17 mouse cellular contexts compared by ENCODE assay signal in the genomic region with DNA sequence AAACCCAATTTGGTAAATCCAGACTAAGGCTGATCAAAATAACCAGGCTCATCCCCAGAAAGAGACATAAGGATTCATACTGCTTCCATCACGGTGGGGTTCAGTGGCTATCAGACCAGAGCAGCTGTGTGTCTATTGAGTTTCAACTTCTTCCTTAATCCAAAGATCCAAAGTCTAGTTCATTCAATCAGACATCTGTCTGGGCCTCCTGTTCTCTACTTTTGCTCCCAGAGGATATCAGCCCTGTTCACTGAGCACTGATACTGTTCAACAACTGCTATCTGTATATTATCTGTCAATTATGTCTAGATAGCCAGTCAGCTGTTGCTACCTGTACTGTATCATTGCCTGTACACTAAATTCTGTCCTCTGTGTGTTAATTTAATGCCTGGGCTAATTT.
A peak's percentile ranks its signal among the peaks of the same experiment; 100 is the strongest.
DNase-seq lines count a peak whose midpoint lies in the region; ATAC-seq and TF ChIP-seq lines count a peak whose summit lies in the region.
"Had no signal": no experiment of that assay in that cellular context is flagged by ENCODE, and none has a peak within 500 bp of the region (broad histone marks: within the 10 kb centered on the region; RNA-seq: fewer than 3 reads in every experiment).

No protein-coding gene starts in this region.

- WGBS in forebrain, embryonic 10.5 days = 78% methylated on average over 1 of the region's 1 CpGs
- WGBS in forebrain, postnatal 0 days = 79% methylated on average over 1 of the region's 1 CpGs
- 82% methylated on average over 1 of the region's 1 CpGs for WGBS in intestine, embryonic 16.5 days
- 92% methylated on average over 1 of the region's 1 CpGs for WGBS in intestine, embryonic 15.5 days

- H3K4me3 ChIP-seq in forebrain, embryonic 10.5 days = no peak overlapping the region
- H3K4me3 ChIP-seq in forebrain, postnatal 0 days (ENCODE audit: low read depth, low read length) = no peak overlapping the region
- no peak overlapping the region for H3K4me3 ChIP-seq in intestine, embryonic 16.5 days (ENCODE audit: low read length)
- no peak overlapping the region for H3K4me3 ChIP-seq in intestine, embryonic 15.5 days (replicated peaks)
- H3K4me3 ChIP-seq: forebrain, embryonic 12.5 days had no signal

- no peak for DNase-seq in forebrain, embryonic 10.5 days (ENCODE audit: extremely low spot score, low spot score)
- DNase-seq in forebrain, postnatal 0 days = no peak
- DNase-seq in T-cell, adult 2 months (ENCODE audit: low spot score) = no peak
- DNase-seq: adrenal gland, adult 8-10 months; adrenal gland, postnatal 14 days; adrenal gland, postnatal 36 days; cerebellum, adult 11-12 months; cerebellum, adult 2 months; cerebellum, adult 9-10 months; cerebellum, postnatal 10 days; cerebellum, postnatal 25 days had no signal

- H3K27ac ChIP-seq in forebrain, embryonic 10.5 days = peak overlapping the region; percentile 35; the same call in 1 of the 2 replicates
- H3K27ac ChIP-seq in forebrain, postnatal 0 days (ENCODE audit: low read depth, low read length) = no peak overlapping the region
- H3K27ac ChIP-seq in intestine, embryonic 16.5 days (ENCODE audit: low read length) = no peak overlapping the region
- H3K27ac ChIP-seq in intestine, embryonic 15.5 days = no peak overlapping the region
- H3K27ac ChIP-seq: forebrain, embryonic 12.5 days had no signal

- no peaks in the 10 kb centered on the region for H3K27me3 ChIP-seq in forebrain, embryonic 10.5 days (ENCODE audit: poor library complexity, severe bottlenecking)
- H3K27me3 ChIP-seq in forebrain, postnatal 0 days (ENCODE audit: insufficient read depth, low read length) = no peaks in the 10 kb centered on the region
- no peaks in the 10 kb centered on the region for H3K27me3 ChIP-seq in intestine, embryonic 16.5 days (replicated peaks; ENCODE audit: control insufficient read depth, insufficient read depth, low read length)
- no peaks in the 10 kb centered on the region for H3K27me3 ChIP-seq in intestine, embryonic 15.5 days (replicated peaks)
- H3K27me3 ChIP-seq: forebrain, embryonic 12.5 days had no signal

- H3K9ac ChIP-seq in forebrain, postnatal 0 days = no peak overlapping the region
- H3K9ac ChIP-seq in intestine, embryonic 16.5 days (ENCODE audit: low read depth, low read length) = no peak overlapping the region
- H3K9ac ChIP-seq in intestine, embryonic 15.5 days = no peak overlapping the region
- H3K9ac ChIP-seq: forebrain, embryonic 12.5 days had no signal

- H3K4me2 ChIP-seq in forebrain, postnatal 0 days (ENCODE audit: low read depth) = no peak overlapping the region
- H3K4me2 ChIP-seq in intestine, embryonic 16.5 days (ENCODE audit: low read depth, low read length) = no peak overlapping the region
- H3K4me2 ChIP-seq in intestine, embryonic 15.5 days (replicated peaks) = no peak overlapping the region
- H3K4me2 ChIP-seq: forebrain, embryonic 12.5 days had no signal

- H3K36me3 ChIP-seq in forebrain, embryonic 10.5 days (replicated peaks) = no peaks in the 10 kb centered on the region
- no peaks in the 10 kb centered on the region for H3K36me3 ChIP-seq in forebrain, postnatal 0 days (ENCODE audit: insufficient read depth)
- no peaks in the 10 kb centered on the region for H3K36me3 ChIP-seq in intestine, embryonic 16.5 days (ENCODE audit: control insufficient read depth, insufficient read depth, low read length)
- H3K36me3 ChIP-seq in intestine, embryonic 15.5 days = no peaks in the 10 kb centered on the region
- H3K36me3 ChIP-seq: forebrain, embryonic 12.5 days had no signal

- peaks cover 54% of the 10 kb centered on the region for H3K4me1 ChIP-seq in forebrain, embryonic 10.5 days
- H3K4me1 ChIP-seq in forebrain, postnatal 0 days (ENCODE audit: insufficient read depth) = peaks cover 15% of the 10 kb centered on the region
- no peaks in the 10 kb centered on the region for H3K4me1 ChIP-seq in intestine, embryonic 16.5 days (ENCODE audit: control insufficient read depth, insufficient read depth, low read length)
- H3K4me1 ChIP-seq in intestine, embryonic 15.5 days (replicated peaks) = no peaks in the 10 kb centered on the region

- no peak for TF ChIP-seq CTCF in forebrain, postnatal 0 days (IDR thresholded peaks at IDR 0.05; ENCODE audit: low read depth)

- no peak for ATAC-seq in forebrain, postnatal 0 days
- ATAC-seq in intestine, embryonic 16.5 days = peak; percentile 86
- ATAC-seq in intestine, embryonic 15.5 days = no peak
- ATAC-seq: activated CD4-positive, CD25-positive, alpha-beta regulatory T cell, adult 4 months; forebrain, embryonic 14.5 days; forebrain, embryonic 16.5 days had no signal

- H3K9me3 ChIP-seq in forebrain, embryonic 10.5 days = no peaks in the 10 kb centered on the region
- H3K9me3 ChIP-seq in forebrain, postnatal 0 days (ENCODE audit: low read length) = no peaks in the 10 kb centered on the region
- no peaks in the 10 kb centered on the region for H3K9me3 ChIP-seq in intestine, embryonic 16.5 days (ENCODE audit: control insufficient read depth, low read length)
- H3K9me3 ChIP-seq in intestine, embryonic 15.5 days = no peaks in the 10 kb centered on the region
- H3K9me3 ChIP-seq: forebrain, embryonic 12.5 days had no signal
